Mouse (Mus musculus) lung, embryonic 16.5 days (tissue): ENCODE results near the gene Fstl4. TPM values are rescaled to one million over a fixed set of nuclear protein-coding genes. Genes with fewer than 3 reads are reported as not detected.

ENCODE experiments used
- ATAC-seq: fragments of 200-750 bp; cut with Nextera tagmentation; 2 replicates; pipeline ENCODE4 v1.8.0; 2017; ENCODE audit warnings: low read depth, mild to moderate bottlenecking, moderate library complexity
- H3K27ac ChIP-seq: fragments of 300-500 bp; sonication (generic); 2 replicates; pipeline ENCODE4 v1.5.1; 2014; ENCODE audit warnings: mild to moderate bottlenecking, control low read depth, low read length
- H3K27me3 ChIP-seq: fragments of 300-500 bp; sonication (generic); 2 replicates; pipeline ENCODE4 v1.6.1; 2014; ENCODE audit warnings: low read depth, low read length, mixed read lengths; ENCODE audit not compliant: control insufficient read depth, insufficient read depth
- H3K36me3 ChIP-seq: fragments of 300-500 bp; sonication (generic); 2 replicates; pipeline ENCODE4 v1.6.1; 2014; ENCODE audit warnings: low read length; ENCODE audit not compliant: control insufficient read depth, insufficient read depth
- H3K4me1 ChIP-seq: fragments of 300-500 bp; sonication (generic); replicated peaks from 2 replicates; pipeline ENCODE4 v1.6.1; 2014; ENCODE audit warnings: low read length, mixed read lengths; ENCODE audit not compliant: control insufficient read depth, insufficient read depth
- H3K4me2 ChIP-seq: fragments of 300-500 bp; sonication (generic); 2 replicates; pipeline ENCODE4 v1.6.1; 2014; ENCODE audit warnings: low read depth, low read length, control low read depth
- H3K4me3 ChIP-seq: fragments of 300-500 bp; sonication (generic); 2 replicates; pipeline ENCODE4 v1.5.1; 2014; ENCODE audit warnings: mild to moderate bottlenecking, low read length, control low read depth
- H3K9ac ChIP-seq: fragments of 300-500 bp; sonication (generic); 2 replicates; pipeline ENCODE4 v1.6.1; 2014; ENCODE audit warnings: low read length, control low read depth
- H3K9me3 ChIP-seq: fragments of 300-500 bp; sonication (generic); 2 replicates; pipeline ENCODE4 v1.6.1; 2016; ENCODE audit warnings: low read length; ENCODE audit not compliant: control insufficient read depth
- WGBS: fragments of 180-500 bp; shearing (Covaris S2); extraction: QIAGEN DNeasy Blood & Tissue Kit; methylation state at CpG from one replicate; pipeline ENCODE4 v1.1.7; 2014; 5-methylcytosine and 5-hydroxymethylcytosine counted together
- polyA plus RNA-seq: library from polyadenylated mRNA; unstranded; fragments of >200 nt; fragmentation: Nextera tagmentation; extraction: Ambion mirVana; gene quantifications from 2 replicates; pipeline ENCODE4 v1.2.1, GENCODE M21; 2015

Fstl4 gene
- polyA plus RNA-seq, 1 experiment from 2014 or later: 11.3 TPM

DNA sequence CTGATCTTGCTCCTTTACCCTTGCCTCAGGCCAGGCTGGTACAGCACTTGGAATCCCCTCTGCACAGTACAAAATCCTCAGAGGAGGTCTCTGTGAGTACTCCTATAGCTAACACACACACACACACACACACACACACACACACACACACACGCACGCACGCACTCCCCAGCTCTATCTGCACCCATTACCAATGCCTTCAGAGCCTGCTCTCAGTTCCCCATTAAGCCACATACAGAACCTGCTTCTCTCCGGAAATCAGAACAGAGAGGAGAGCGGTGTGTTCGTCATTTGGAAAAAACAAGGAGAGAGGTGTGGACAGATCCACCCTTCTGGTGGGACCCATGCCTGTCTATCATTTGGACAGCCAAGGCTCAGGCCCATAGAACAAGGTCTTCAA is 333.4 kb downstream of the Fstl4 start:
- Histone ChIP-seq H3K9me3 (no peaks in the 10 kb centered on the region), H3K4me3 (no peak overlapping the region), H3K9ac (no peak overlapping the region), H3K4me2 (no peak overlapping the region), H3K27ac (no peak overlapping the region), H3K36me3 (no peaks in the 10 kb centered on the region), H3K27me3 (no peaks in the 10 kb centered on the region), H3K4me1 (peaks cover 8% of the 10 kb centered on the region)
- ATAC-seq: no peak
- 87% methylated on average over 6 of the region's 6 CpGs for WGBS

DNA sequence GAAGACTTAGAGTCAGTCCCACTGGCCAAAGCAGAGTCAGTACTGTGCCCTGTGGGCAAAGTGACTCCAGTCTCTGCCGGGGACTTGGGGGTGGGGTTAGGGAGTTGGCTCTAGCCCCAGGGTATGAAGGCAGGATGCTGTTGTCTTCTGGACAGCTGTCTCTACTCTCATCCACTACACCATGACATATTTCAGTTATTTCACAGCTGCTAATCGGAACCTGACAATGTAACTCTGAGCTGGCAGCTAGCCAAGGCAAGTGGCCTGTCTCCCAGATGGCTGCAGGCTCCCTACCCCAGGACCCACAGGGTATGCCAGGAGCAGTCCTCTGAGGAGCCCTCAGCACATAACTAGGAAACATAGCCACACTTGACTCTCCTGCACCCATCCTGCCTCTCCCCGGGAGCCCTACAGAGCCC is 334.4 kb downstream of the Fstl4 start:
- Histone ChIP-seq H3K4me3 (no peak overlapping the region), H3K27me3 (no peaks in the 10 kb centered on the region), H3K9me3 (no peaks in the 10 kb centered on the region), H3K36me3 (no peaks in the 10 kb centered on the region), H3K4me2 (no peak overlapping the region), H3K9ac (no peak overlapping the region), H3K27ac (no peak overlapping the region), H3K4me1 (peaks cover 8% of the 10 kb centered on the region)
- WGBS: 28% methylated on average over 3 of the region's 3 CpGs
- ATAC-seq: peak; percentile 95

DNA sequence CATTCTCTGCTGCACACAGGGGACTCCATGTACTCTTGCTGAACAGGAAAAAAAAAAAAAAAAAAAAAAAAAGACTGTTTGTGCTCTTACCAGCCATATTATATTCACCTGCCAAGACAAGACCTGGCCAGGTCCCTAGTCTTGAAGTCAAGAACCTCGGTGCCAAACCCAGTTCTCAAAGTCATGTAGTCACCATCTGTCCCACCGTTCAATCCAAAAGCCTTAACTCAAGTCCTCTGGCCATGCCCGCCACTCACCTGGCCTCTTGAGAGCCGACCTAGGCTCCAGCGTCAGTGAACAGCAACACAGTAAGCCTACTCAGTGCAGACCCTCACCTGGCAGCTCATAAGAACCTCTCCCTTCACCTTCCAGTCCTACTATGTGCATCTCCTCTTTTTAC is 334.9 kb downstream of the Fstl4 start:
- Histone ChIP-seq H3K4me2 (no peak overlapping the region), H3K9ac (no peak overlapping the region), H3K36me3 (no peaks in the 10 kb centered on the region), H3K9me3 (no peaks in the 10 kb centered on the region), H3K27ac (no peak overlapping the region), H3K27me3 (no peaks in the 10 kb centered on the region), H3K4me1 (peaks cover 8% of the 10 kb centered on the region), H3K4me3 (no peak overlapping the region)
- 80% methylated on average over 5 of the region's 5 CpGs for WGBS
- no peak for ATAC-seq

DNA sequence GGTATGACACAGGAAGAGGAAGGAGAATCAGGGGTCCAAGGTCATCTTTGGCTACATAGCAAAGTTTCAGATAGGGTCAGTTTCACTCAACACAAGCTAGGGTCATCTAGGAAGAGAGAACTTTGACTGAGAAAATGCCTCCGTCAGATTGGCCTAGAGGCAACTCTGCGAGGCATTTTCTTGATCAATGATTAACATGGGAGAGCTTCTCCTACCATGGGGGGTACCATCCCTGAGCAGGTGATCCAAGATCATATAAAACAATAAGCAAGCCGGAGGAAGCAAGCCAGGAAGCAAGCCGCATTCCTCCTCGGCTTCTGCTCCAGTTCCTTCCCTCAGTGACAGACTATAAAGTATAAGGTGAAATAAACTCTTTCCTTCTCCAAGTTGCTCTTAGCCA is 337.3 kb downstream of the Fstl4 start:
- Histone ChIP-seq H3K4me2 (no peak overlapping the region), H3K9me3 (no peaks in the 10 kb centered on the region), H3K27me3 (no peaks in the 10 kb centered on the region), H3K9ac (no peak overlapping the region), H3K27ac (no peak overlapping the region), H3K36me3 (no peaks in the 10 kb centered on the region), H3K4me1 (peaks cover 10% of the 10 kb centered on the region), H3K4me3 (no peak overlapping the region)
- no peak for ATAC-seq
- 68% methylated on average over 5 of the region's 5 CpGs for WGBS

DNA sequence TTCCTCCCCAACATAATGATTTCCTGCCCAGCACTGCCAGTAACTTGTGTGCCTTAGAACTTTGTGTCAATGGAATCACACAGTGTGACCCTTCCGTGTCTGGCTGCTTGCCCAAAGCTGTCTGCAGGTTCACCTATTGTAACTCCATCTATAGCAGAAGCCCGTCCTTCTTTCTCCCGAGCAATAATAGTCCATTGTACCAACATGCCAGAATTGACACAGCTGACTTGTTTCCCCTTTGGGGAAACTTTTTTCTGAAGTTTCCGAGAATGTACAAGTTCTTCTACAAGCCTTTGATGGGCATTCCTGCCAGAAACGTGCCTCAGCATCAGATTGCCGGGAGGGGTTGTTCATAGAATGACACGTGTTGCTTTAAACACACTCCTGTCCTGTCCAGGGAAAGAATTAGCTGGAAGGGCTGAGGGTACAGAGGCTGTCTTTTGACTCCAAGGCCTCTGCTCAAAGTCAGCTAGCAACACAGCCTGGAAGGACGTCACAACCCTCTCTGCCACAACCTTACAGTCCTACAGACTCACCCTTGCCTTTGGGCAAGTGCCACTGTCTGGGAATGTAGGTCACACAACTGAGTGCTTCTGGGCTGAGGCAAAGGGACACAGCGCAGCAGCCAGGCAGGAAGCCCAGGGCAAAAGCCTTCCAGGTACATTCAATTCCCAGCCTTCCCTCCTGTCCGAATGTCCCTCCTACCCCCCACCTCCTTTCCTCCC is 339.3 kb downstream of the Fstl4 start:
- Histone ChIP-seq H3K27me3 (no peaks in the 10 kb centered on the region), H3K27ac (peak overlapping the region; percentile 21), H3K4me2 (no peak overlapping the region), H3K9ac (no peak overlapping the region), H3K9me3 (no peaks in the 10 kb centered on the region), H3K4me1 (peaks cover 10% of the 10 kb centered on the region), H3K36me3 (no peaks in the 10 kb centered on the region), H3K4me3 (no peak overlapping the region)
- 44% methylated on average over 10 of the region's 10 CpGs for WGBS
- no peak for ATAC-seq

DNA sequence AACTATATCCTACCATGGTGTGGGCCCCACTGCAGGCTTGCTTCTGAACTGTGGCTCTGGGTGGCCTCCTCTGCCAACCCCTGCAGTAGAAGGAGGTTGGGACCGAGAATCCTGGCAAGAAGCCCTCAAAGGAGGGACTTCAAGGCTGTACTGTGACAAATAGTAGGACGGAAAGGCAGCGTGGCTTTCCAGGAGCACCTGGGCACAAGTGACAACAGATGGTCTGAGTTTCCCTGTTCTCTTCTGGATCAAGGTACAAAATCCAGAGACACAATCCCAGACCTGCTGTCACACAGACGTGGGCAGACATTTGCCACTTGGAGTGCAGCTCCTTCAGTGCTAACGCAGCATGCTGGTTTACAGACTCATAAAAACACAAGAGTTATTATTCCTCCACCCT is 343.3 kb downstream of the Fstl4 start:
- no peak overlapping the region for H3K4me2 ChIP-seq
- no peaks in the 10 kb centered on the region for H3K36me3 ChIP-seq
- H3K9ac ChIP-seq: no peak overlapping the region
- WGBS: 60% methylated on average over 5 of the region's 5 CpGs
- H3K27me3 ChIP-seq: no peaks in the 10 kb centered on the region
- no peak for ATAC-seq
- H3K4me3 ChIP-seq: no peak overlapping the region
- H3K9me3 ChIP-seq: no peaks in the 10 kb centered on the region
- H3K27ac ChIP-seq: no peak overlapping the region
- peaks cover 3% of the 10 kb centered on the region for H3K4me1 ChIP-seq

DNA sequence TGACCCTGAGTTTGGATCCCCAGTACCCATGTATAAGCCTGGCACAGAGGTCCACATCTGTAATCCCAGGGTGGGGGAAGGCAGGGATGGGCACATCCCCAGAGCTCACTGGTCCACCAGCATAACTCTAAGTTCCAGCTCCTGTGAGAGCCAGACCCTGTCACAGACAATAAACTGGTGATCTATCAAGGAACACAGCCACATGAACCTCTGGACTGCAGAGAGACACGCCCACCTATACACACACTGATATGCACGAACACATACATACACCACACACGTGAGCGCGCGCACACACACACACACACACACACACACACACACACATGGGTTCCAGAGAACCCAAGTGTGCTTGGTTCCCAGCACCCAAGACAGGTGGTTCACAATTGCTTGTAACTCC is 344.4 kb downstream of the Fstl4 start:
- no peak overlapping the region for H3K9ac ChIP-seq
- no peak overlapping the region for H3K4me2 ChIP-seq
- no peak overlapping the region for H3K4me3 ChIP-seq
- H3K27me3 ChIP-seq: no peaks in the 10 kb centered on the region
- WGBS: 89% methylated on average over 6 of the region's 6 CpGs
- H3K36me3 ChIP-seq: no peaks in the 10 kb centered on the region
- peaks cover 3% of the 10 kb centered on the region for H3K4me1 ChIP-seq
- H3K9me3 ChIP-seq: no peaks in the 10 kb centered on the region
- no peak overlapping the region for H3K27ac ChIP-seq
- no peak for ATAC-seq

DNA sequence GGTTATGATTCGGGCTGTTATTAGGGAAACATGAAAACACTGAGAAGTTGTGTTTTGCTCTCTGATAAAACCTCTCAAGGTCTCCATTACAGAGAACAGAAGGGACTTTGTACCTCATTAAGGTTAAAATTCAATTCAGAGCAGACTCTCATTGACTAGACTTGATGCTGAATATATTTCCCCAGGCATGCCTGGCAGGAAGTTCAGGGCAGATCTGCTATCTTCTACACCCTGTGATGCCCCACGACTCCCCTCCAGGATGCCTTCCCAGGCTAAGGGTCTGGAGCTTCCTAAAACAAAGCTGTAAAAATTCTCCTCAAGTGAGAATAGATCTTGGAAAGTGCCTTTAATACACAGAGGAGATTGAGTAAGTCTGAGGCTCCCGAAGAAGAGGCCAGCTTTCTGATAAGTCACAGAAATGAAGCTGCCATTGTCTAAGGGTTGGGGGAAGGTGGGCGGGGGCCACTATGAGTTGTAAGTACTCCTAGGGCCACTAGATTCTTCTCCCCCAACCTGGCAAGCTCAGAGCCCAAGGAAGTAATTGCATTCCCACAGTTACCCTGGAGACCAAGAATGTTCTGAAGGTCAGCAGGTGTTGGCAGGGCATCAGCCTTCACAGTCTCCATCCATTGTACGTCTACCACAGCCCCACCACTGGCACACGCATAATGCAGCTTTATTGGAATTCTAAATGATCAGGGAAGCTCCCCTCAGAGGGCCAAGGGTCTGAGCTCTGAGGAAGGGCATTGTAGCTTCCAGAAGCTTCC is 345.4 kb downstream of the Fstl4 start:
- Histone ChIP-seq H3K9ac (no peak overlapping the region), H3K4me1 (peaks cover 3% of the 10 kb centered on the region), H3K27ac (no peak overlapping the region), H3K4me3 (no peak overlapping the region), H3K4me2 (no peak overlapping the region), H3K27me3 (no peaks in the 10 kb centered on the region), H3K9me3 (no peaks in the 10 kb centered on the region), H3K36me3 (no peaks in the 10 kb centered on the region)
- WGBS: 53% methylated on average over 6 of the region's 6 CpGs
- no peak for ATAC-seq

DNA sequence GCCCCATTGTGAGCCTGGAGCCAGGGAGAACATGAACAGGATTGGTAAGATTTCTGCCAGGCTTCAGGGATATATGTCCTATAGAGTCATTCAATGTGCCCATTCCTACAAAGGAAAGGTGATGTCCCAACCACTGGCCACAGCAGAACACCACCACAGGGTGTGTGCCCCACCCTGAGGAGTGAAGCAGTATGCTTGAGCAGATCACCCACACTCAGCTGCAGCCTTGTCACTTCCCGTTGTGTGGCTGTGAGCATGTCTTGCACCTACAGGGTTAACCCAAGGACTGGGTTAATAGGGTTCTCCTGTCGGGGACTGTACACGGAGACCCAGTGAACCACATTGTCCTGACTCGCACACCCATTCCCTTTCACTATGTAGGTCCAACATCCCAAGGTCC is 351.3 kb downstream of the Fstl4 start:
- H3K36me3 ChIP-seq: no peaks in the 10 kb centered on the region
- H3K4me3 ChIP-seq: no peak overlapping the region
- ATAC-seq: no peak
- no peak overlapping the region for H3K4me2 ChIP-seq
- H3K27me3 ChIP-seq: no peaks in the 10 kb centered on the region
- no peak overlapping the region for H3K27ac ChIP-seq
- H3K9me3 ChIP-seq: no peaks in the 10 kb centered on the region
- 79% methylated on average over 4 of the region's 4 CpGs for WGBS
- no peak overlapping the region for H3K9ac ChIP-seq
- no peaks in the 10 kb centered on the region for H3K4me1 ChIP-seq
